Mouse (Mus musculus): Measurements from ENCODE around the gene Prss1. TPM values are rescaled to one million over a fixed set of nuclear protein-coding genes. Genes with fewer than 3 reads are reported as not detected.
"Not testable (repeated sequence)": the region's sequence is repeated elsewhere in the genome, so short reads cannot be mapped to it uniquely, and the experiment has no call there.

Gene Prss1
- total RNA-seq (2021) = not detected in 2 replicates
- long read RNA-seq, experiment 1 = 0 reads
- long read RNA-seq, experiment 2 = 0 reads

- not testable (repeated sequence) for DNase-seq
Measured at GRCm38 (mm10) chr6:41458632-41459031, at the start of gene Prss1. Gene Prss1 (plus strand): TSS chr6:41458932.

DNA sequence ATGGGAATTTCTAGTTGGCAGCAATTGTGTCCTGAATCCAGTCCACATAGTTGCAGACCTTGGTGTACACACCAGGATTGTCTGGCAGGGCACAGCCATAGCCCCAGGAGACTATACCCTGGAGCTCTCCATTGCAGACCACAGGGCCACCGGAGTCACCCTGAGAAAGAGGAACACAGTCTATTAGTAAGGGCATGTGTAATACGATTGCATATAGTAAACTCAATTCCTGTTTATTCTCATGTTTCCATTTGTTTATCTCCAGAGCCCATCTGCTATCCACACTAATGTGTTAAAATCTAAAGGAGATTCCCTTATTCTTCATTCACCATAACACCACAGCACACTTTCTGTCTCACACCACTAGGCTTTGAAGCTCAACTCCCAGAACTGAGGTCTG is 16.5 kb upstream of the Prss1 start:
- DNase-seq = not testable (repeated sequence)

DNA sequence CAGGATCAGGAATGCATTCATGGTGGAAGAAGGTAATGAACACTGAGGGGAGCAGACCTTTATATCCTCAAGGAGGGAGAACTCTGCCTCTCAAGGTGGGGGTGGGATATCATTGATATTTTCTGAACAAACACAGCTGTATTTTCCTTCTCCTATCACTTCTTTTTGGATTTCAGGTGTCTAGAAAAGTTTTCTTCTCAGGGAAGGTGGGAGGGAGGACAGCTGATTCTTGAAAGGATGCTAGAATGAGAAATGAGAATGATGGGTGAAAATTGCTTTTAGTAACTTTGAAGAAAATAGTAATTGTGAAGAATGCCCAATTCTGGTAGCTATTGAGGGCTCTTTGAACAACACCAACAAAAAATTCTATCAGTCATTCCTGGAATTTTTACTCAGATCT is 12.7 kb upstream of the Prss1 start, which contains the start of gene Gm10334:
Gm10334 (minus strand) TSS at position 101 of the 400 bp plus-strand sequence.
- not testable (repeated sequence) for DNase-seq

- DNase-seq = no peak
Measured at GRCm38 (mm10) chr6:41499374-41499773, 40.6 kb downstream of the Prss1 start.

DNA sequence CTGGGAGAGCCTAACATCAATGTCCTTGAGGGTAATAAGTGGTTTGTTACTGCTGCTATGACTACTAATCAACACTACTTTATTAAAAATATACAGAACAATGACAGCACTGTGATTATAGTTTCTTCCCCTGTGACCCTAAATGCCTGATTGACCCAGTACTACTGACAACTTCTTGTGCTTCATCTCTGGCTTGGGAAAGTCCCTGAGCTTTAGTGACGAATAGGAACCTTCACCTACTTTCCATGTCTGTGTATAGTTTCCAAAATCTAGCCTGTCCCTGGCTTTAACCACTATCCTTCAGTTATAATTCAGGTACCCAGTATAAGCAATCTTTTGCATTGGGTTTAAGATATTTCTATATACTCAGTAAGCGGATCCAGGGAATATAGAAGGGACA is 46.2 kb downstream of the Prss1 start:
- DNase-seq = no peak

DNA sequence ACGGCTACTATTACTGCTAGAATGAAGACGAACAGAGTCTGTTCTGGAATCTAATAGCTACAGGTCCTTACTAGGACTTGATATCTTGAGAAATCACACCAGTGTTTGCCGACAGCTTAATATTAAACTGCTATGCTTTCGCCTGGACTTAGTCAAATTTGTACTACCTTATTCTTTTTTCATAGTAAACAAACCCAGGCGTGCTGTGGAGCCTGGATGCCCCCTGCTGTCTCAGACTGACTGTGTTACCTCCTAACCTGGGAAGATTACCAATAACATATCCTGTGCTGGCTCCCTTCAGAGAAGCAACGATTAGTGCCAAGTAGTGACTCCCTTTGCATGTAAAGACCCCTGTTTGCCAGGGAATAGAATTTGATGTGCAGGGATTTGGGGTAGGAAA is 46.6 kb downstream of the Prss1 start:
- DNase-seq = no peak

Other genes with a start within 250 kb of the Prss1 start
- not detected in 2 replicates for gene Try4, start 156.7 kb upstream of the Prss1 start, total RNA-seq (2021)
- gene Try5, start 142.1 kb upstream of the Prss1 start, total RNA-seq (2021) = not detected in 2 replicates
- not detected in 2 replicates for gene Try10, start 104.8 kb upstream of the Prss1 start, total RNA-seq (2021)
- gene Prss3, start 81.3 kb upstream of the Prss1 start, total RNA-seq (2021) = not detected in 2 replicates
- gene Gm5771, start 66.6 kb upstream of the Prss1 start, total RNA-seq (2021) = not detected in 2 replicates
- not detected in 2 replicates for gene Gm10334, start 12.8 kb upstream of the Prss1 start, total RNA-seq (2021)
- 0.44 TPM in 1 of 2 replicates, not detected in the other for gene Prss2, start 62.9 kb downstream of the Prss1 start, total RNA-seq (2021)
- gene Ephb6, start 146.6 kb downstream of the Prss1 start, total RNA-seq (2021) = 13.5 and 15.7 TPM in 2 replicates
- not detected in 2 replicates for gene Trpv6, start 177.5 kb downstream of the Prss1 start, total RNA-seq (2021)
- gene Trpv5, start 221.8 kb downstream of the Prss1 start, total RNA-seq (2021) = not detected in 2 replicates
- not detected in 2 replicates for gene Llcfc1, start 225.5 kb downstream of the Prss1 start, total RNA-seq (2021)
- gene Kel, start 245.4 kb downstream of the Prss1 start, total RNA-seq (2021) = 2.0 and 8.0 TPM in 2 replicates

Data from adrenal gland, postnatal 14 days (tissue).